Mouse (Mus musculus) hindbrain, embryonic 11.5 days (tissue): Measurements from ENCODE around the gene Enc1. TPM values are rescaled to one million over a fixed set of nuclear protein-coding genes. Genes with fewer than 3 reads are reported as not detected.
A peak's percentile ranks its signal among the peaks of the same experiment; 100 is the strongest.

ENCODE experiments used
- ATAC-seq: fragments of 200-750 bp; cut with Nextera tagmentation; 2 replicates; pipeline ENCODE4 v1.8.0; 2017; ENCODE audit warnings: mild to moderate bottlenecking, moderate TSS enrichment, moderate library complexity; ENCODE audit not compliant: low FRiP score
- DNase-seq: peaks from one replicate; pipeline ENCODE4 v3.0.0-alpha.2; 2015; ENCODE audit warnings: low spot score
- H3K27ac ChIP-seq: fragments of 300-500 bp; sonication (generic); 2 replicates; pipeline ENCODE4 v1.5.1; 2014; ENCODE audit warnings: mild to moderate bottlenecking, low read depth, low read length
- H3K27me3 ChIP-seq: fragments of 300-500 bp; sonication (generic); 2 replicates; pipeline ENCODE4 v1.6.1; 2014; ENCODE audit warnings: mild to moderate bottlenecking, low read length, moderate library complexity, mixed read lengths; ENCODE audit not compliant: control insufficient read depth, insufficient read depth
- H3K36me3 ChIP-seq: fragments of 300-500 bp; sonication (generic); 2 replicates; pipeline ENCODE4 v1.6.1; 2014; ENCODE audit warnings: mild to moderate bottlenecking, low read length, moderate library complexity, mixed read lengths; ENCODE audit not compliant: control insufficient read depth, insufficient read depth
- H3K4me1 ChIP-seq: fragments of 300-500 bp; sonication (generic); replicated peaks from 2 replicates; pipeline ENCODE4 v1.6.1; 2014; ENCODE audit warnings: low read length, mixed read lengths; ENCODE audit not compliant: control insufficient read depth, insufficient read depth
- H3K4me2 ChIP-seq: fragments of 300-500 bp; sonication (generic); replicated peaks from 2 replicates; pipeline ENCODE4 v1.6.1; 2014; ENCODE audit warnings: mild to moderate bottlenecking, low read depth, low read length
- H3K4me3 ChIP-seq: fragments of 300-500 bp; sonication (generic); 2 replicates; pipeline ENCODE4 v1.5.1; 2014; ENCODE audit warnings: low read depth, low read length
- H3K9ac ChIP-seq: fragments of 300-500 bp; sonication (generic); 2 replicates; pipeline ENCODE4 v1.6.1; 2014; ENCODE audit warnings: low read depth, low read length
- H3K9me3 ChIP-seq: fragments of 300-500 bp; sonication (generic); 2 replicates; pipeline ENCODE4 v1.6.1; 2016; ENCODE audit warnings: low read length; ENCODE audit not compliant: control insufficient read depth
- WGBS: fragments of 180-500 bp; shearing (Covaris S2); extraction: QIAGEN DNeasy Blood & Tissue Kit; methylation state at CpG from one replicate; pipeline ENCODE4 v1.1.7; 2014; 5-methylcytosine and 5-hydroxymethylcytosine counted together
- polyA plus RNA-seq: library from polyadenylated mRNA; unstranded; fragments of >200 nt; fragmentation: Nextera tagmentation; extraction: Ambion mirVana; gene quantifications from 2 replicates; pipeline ENCODE4 v1.2.1, GENCODE M21; 2014

Gene Enc1
- polyA plus RNA-seq, 1 experiment from 2014 or later, result 45.9 TPM

- Histone ChIP-seq H3K4me3 (peak overlapping the region; percentile 94), H3K4me1 (peaks cover 22% of the 10 kb centered on the region), H3K36me3 (peaks cover 8% of the 10 kb centered on the region), H3K4me2 (peak overlapping the region; percentile 86), H3K9ac (no peak overlapping the region), H3K27me3 (no peaks in the 10 kb centered on the region), H3K27ac (no peak overlapping the region), H3K9me3 (no peaks in the 10 kb centered on the region)
- DNase-seq, result no peak
- 37% methylated on average over 11 of the region's 11 CpGs for WGBS
- ATAC-seq, result no peak
Observed at GRCm38 (mm10) chr13:97244712-97245105, 3.8 kb downstream of the Enc1 start.

DNA sequence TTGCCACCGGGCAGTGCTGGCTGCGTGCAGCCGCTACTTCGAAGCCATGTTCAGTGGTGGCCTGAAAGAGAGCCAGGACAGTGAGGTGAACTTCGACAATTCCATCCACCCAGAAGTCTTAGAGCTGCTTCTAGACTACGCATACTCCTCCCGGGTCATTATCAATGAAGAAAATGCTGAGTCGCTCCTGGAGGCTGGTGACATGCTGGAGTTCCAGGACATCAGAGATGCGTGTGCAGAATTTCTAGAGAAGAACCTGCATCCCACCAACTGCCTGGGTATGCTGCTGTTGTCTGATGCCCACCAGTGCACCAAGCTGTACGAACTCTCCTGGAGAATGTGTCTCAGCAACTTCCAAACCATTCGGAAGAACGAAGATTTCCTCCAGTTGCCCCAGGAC is 4.3 kb downstream of the Enc1 start:
- WGBS, result 88% methylated on average over 12 of the region's 12 CpGs
- Histone ChIP-seq H3K4me3 (peak overlapping the region; percentile 1; the same call in 1 of the 2 replicates), H3K9me3 (no peaks in the 10 kb centered on the region), H3K27ac (no peak overlapping the region), H3K27me3 (no peaks in the 10 kb centered on the region), H3K4me1 (peaks cover 24% of the 10 kb centered on the region), H3K36me3 (peaks cover 8% of the 10 kb centered on the region), H3K9ac (no peak overlapping the region), H3K4me2 (peak overlapping the region; percentile 86)
- ATAC-seq (no peak), DNase-seq (no peak)

- H3K9ac ChIP-seq, result no peak overlapping the region
- DNase-seq (no peak), ATAC-seq (no peak)
- 83% methylated on average over 16 of the region's 16 CpGs for WGBS
- peaks cover 8% of the 10 kb centered on the region for H3K36me3 ChIP-seq
- no peak overlapping the region for H3K27ac ChIP-seq
- H3K9me3 ChIP-seq, result no peaks in the 10 kb centered on the region
- no peak overlapping the region for H3K4me3 ChIP-seq
- H3K4me1 ChIP-seq, result peaks cover 27% of the 10 kb centered on the region
- H3K27me3 ChIP-seq, result no peaks in the 10 kb centered on the region
- H3K4me2 ChIP-seq, result peak overlapping the region; percentile 21; the same call in 1 of the 2 replicates
Observed at GRCm38 (mm10) chr13:97246217-97246616, 5.3 kb downstream of the Enc1 start.

DNA sequence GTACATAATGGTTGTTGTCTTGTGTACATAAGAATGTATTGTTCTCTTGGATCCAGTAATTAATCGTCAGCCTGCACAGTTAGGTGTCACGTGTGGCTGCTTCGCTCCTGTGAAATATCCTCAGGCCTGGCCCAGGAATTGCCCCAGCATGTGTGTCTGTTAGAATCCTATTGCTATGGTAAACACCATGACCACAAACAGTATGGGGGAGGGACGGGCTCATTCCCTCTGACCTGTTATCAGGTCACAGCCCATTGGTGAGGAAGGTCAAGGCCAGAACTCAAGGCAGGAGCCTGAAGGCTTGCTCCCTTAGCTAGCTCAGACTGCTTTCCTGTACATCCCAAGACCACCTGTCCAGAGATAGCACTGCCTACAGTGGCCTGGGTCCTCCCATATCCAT is 6.8 kb downstream of the Enc1 start:
- 0 out of 2 replicates have a peak overlapping the region, but pooled peaks have one; percentile 9 for H3K27ac ChIP-seq
- H3K4me1 ChIP-seq, result peaks cover 33% of the 10 kb centered on the region
- no peak overlapping the region for H3K4me3 ChIP-seq
- H3K4me2 ChIP-seq, result peak overlapping the region; percentile 21; the same call in 1 of the 2 replicates
- no peak for ATAC-seq
- no peak overlapping the region for H3K9ac ChIP-seq
- DNase-seq, result no peak
- H3K27me3 ChIP-seq, result no peaks in the 10 kb centered on the region
- 55% methylated on average over 4 of the region's 4 CpGs for WGBS
- H3K9me3 ChIP-seq, result no peaks in the 10 kb centered on the region
- H3K36me3 ChIP-seq, result peaks cover 8% of the 10 kb centered on the region

DNA sequence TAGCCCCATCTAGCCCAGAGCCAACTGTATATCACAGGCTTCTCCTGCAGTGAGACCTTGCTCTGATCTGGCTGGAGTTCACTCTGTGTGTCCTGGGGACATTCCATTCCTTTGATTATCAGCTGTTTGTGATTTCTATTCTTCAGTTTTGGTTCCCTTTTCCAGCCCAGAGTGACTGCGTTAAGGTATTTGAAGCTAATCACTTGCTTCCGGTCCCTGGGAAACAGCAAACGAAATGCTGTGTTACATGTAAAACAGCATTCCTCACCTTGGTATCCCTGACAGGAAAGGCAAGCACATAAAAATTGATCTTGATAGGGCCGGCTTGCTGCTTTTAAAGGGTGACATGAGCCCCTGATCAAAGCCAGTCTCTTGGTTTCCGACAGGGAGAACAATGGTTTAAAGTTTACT is 8.2 kb downstream of the Enc1 start:
- Histone ChIP-seq H3K9me3 (no peaks in the 10 kb centered on the region), H3K4me2 (peak overlapping the region; percentile 28), H3K27me3 (no peaks in the 10 kb centered on the region), H3K4me3 (0 out of 2 replicates have a peak overlapping the region, but pooled peaks have one; percentile 10), H3K36me3 (peaks cover 8% of the 10 kb centered on the region), H3K9ac (no peak overlapping the region), H3K27ac (peak overlapping the region; percentile 88), H3K4me1 (peaks cover 34% of the 10 kb centered on the region)
- DNase-seq (no peak), ATAC-seq (no peak)
- 31% methylated on average over 5 of the region's 5 CpGs for WGBS

- 42% methylated on average over 5 of the region's 5 CpGs for WGBS
- peaks cover 8% of the 10 kb centered on the region for H3K36me3 ChIP-seq
- DNase-seq (no peak), ATAC-seq (no peak)
- H3K27me3 ChIP-seq, result no peaks in the 10 kb centered on the region
- peaks cover 34% of the 10 kb centered on the region for H3K4me1 ChIP-seq
- peak overlapping the region; percentile 28 for H3K4me2 ChIP-seq
- H3K9me3 ChIP-seq, result no peaks in the 10 kb centered on the region
- peak overlapping the region; percentile 88 for H3K27ac ChIP-seq
- H3K9ac ChIP-seq, result 0 out of 2 replicates have a peak overlapping the region, but pooled peaks have one; percentile 2
- H3K4me3 ChIP-seq, result 0 out of 2 replicates have a peak overlapping the region, but pooled peaks have one; percentile 10
Observed at GRCm38 (mm10) chr13:97249507-97250078, 8.7 kb downstream of the Enc1 start.

GRCm38 (mm10) chr13:97250148-97250547 is 9.2 kb downstream of the Enc1 start:
- Histone ChIP-seq H3K4me3 (no peak overlapping the region), H3K4me2 (peak overlapping the region; percentile 28), H3K27me3 (no peaks in the 10 kb centered on the region), H3K27ac (peak overlapping the region; percentile 88), H3K9ac (no peak overlapping the region), H3K36me3 (peaks cover 8% of the 10 kb centered on the region; the same call in 1 of the 2 replicates), H3K4me1 (peaks cover 32% of the 10 kb centered on the region), H3K9me3 (no peaks in the 10 kb centered on the region)
- ATAC-seq (no peak), DNase-seq (no peak)
- WGBS, result 58% methylated on average over 5 of the region's 5 CpGs

- WGBS, result 33% methylated on average over 20 of the region's 20 CpGs
- peaks cover 8% of the 10 kb centered on the region; the same call in 1 of the 2 replicates for H3K36me3 ChIP-seq
Observed at GRCm38 (mm10) chr13:97250551-97251380, 9.9 kb downstream of the Enc1 start.

More at GRCm38 (mm10) chr13:97250551-97251380, 9.9 kb downstream of the Enc1 start:
- Histone ChIP-seq H3K4me2 (no peak overlapping the region; the same call in none of the 2 replicates), H3K4me1 (peaks cover 31% of the 10 kb centered on the region), H3K9me3 (no peaks in the 10 kb centered on the region), H3K9ac (no peak overlapping the region), H3K27ac (peak overlapping the region; percentile 88), H3K4me3 (no peak overlapping the region), H3K27me3 (no peaks in the 10 kb centered on the region)
- ATAC-seq, result peak; percentile 36
- DNase-seq, result peak; percentile 74
